Mouse (Mus musculus): ENCODE measurements at regions not wholly inside any gene's neighbourhood (a gene's known extent, or its start where the extent isn't known, plus 50 kb on each side); places are given as distances from the start of the nearest gene placed in this dataset.

DNA sequence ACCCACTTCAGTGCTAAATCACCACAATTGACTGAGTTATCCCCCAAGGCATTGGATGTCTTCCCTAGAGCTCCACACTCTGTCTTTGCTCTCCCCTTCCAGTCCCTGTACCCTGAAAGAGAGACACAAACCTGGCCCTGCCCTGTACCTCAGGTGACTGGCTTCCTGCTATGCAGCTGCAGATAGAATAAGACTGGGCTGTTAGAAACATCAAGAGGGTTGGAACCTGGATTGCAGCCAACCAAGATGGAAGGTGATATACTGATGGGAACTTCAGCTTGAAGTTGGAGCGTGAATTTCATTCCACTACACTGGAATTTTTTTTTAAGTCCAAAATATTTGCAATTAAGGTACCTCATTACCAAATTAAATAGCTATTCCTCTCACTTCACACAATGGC, 379.0 kb upstream of the Mgmt start:
- TF ChIP-seq JUND (IDR thresholded peaks at IDR 0.05; ENCODE audit: low read depth, low read length) = no peak
- TF ChIP-seq USF2 (IDR thresholded peaks at IDR 0.05; ENCODE audit: borderline replicate concordance in 1 of 2, insufficient read depth in 1 of 2, low read depth in 1 of 2, low read length in 2 of 2) = no peak
- no peak for TF ChIP-seq CTCF (IDR thresholded peaks at IDR 0.05 in 2 of 3, conservative IDR thresholded peaks at IDR 0.05 in 1 of 3; ENCODE audit: control insufficient read depth in 1 of 3, insufficient read depth in 1 of 3, low read depth in 2 of 3, low read length in 3 of 3, poor library complexity in 1 of 3, severe bottlenecking in 1 of 3)
- no peak for TF ChIP-seq ZNF384 (IDR thresholded peaks at IDR 0.05; ENCODE audit: low read depth, low read length)
- TF ChIP-seq TAL1 (IDR thresholded peaks at IDR 0.05; ENCODE audit: low read length) = no peak
- no peak for TF ChIP-seq POLR2AphosphoS2 (IDR thresholded peaks at IDR 0.05; ENCODE audit: low read length)
- TF ChIP-seq EP300 (IDR thresholded peaks at IDR 0.05; ENCODE audit: low read depth in 1 of 2, low read length in 2 of 2) = no peak

Data from MEL (cell line).